Mouse (Mus musculus) heart, embryonic 16.5 days (tissue): Measurements from ENCODE around the gene Mtss1l. TPM values are rescaled to one million over a fixed set of nuclear protein-coding genes. Genes with fewer than 3 reads are reported as not detected.

Experiments
- ATAC-seq: fragments of 200-750 bp; cut with Nextera tagmentation; replicated peaks from 2 replicates; pipeline ENCODE4 v1.8.0; 2017; ENCODE audit warnings: moderate number of reproducible peaks; ENCODE audit not compliant: insufficient read depth, low FRiP score; ENCODE audit errors: extremely low read depth
- H3K27ac ChIP-seq: fragments of 300-500 bp; sonication (generic); 2 replicates; pipeline ENCODE4 v1.5.1; 2014; ENCODE audit warnings: mild to moderate bottlenecking, low read length, control low read depth, moderate library complexity
- H3K27me3 ChIP-seq: fragments of 300-500 bp; sonication (generic); 2 replicates; pipeline ENCODE4 v1.6.1; 2014; ENCODE audit warnings: low read length, mixed read lengths; ENCODE audit not compliant: control insufficient read depth, insufficient read depth
- H3K36me3 ChIP-seq: fragments of 300-500 bp; sonication (generic); 2 replicates; pipeline ENCODE4 v1.6.1; 2014; ENCODE audit not compliant: control insufficient read depth, insufficient read depth
- H3K4me1 ChIP-seq: fragments of 300-500 bp; sonication (generic); 2 replicates; pipeline ENCODE4 v1.6.1; 2014; ENCODE audit warnings: low read length, mixed read lengths; ENCODE audit not compliant: control insufficient read depth, insufficient read depth
- H3K4me2 ChIP-seq: fragments of 300-500 bp; sonication (generic); 2 replicates; pipeline ENCODE4 v1.6.1; 2014; ENCODE audit warnings: low read depth, mild to moderate bottlenecking, control low read depth, low read length
- H3K4me3 ChIP-seq: fragments of 300-500 bp; sonication (generic); 2 replicates; pipeline ENCODE4 v1.5.1; 2014; ENCODE audit warnings: mild to moderate bottlenecking, control low read depth, low read length
- H3K9ac ChIP-seq: fragments of 300-500 bp; sonication (generic); 2 replicates; pipeline ENCODE4 v1.6.1; 2014; ENCODE audit warnings: low read length, control low read depth
- H3K9me3 ChIP-seq: fragments of 300-500 bp; sonication (generic); replicated peaks from 2 replicates; pipeline ENCODE4 v1.6.1; 2016; ENCODE audit warnings: low read length; ENCODE audit not compliant: control insufficient read depth
- WGBS: fragments of 180-500 bp; shearing (Covaris S2); extraction: QIAGEN DNeasy Blood & Tissue Kit; methylation state at CpG from one replicate; pipeline ENCODE4 v1.1.7; 2014; 5-methylcytosine and 5-hydroxymethylcytosine counted together
- polyA plus RNA-seq: library from polyadenylated mRNA; unstranded; fragments of >200 nt; fragmentation: Nextera tagmentation; extraction: Ambion mirVana; gene quantifications from 2 replicates; pipeline ENCODE4 v1.2.1, GENCODE M21; 2015

Gene Mtss1l
- 4.5 and 6.6 TPM in 2 replicates for polyA plus RNA-seq

DNA sequence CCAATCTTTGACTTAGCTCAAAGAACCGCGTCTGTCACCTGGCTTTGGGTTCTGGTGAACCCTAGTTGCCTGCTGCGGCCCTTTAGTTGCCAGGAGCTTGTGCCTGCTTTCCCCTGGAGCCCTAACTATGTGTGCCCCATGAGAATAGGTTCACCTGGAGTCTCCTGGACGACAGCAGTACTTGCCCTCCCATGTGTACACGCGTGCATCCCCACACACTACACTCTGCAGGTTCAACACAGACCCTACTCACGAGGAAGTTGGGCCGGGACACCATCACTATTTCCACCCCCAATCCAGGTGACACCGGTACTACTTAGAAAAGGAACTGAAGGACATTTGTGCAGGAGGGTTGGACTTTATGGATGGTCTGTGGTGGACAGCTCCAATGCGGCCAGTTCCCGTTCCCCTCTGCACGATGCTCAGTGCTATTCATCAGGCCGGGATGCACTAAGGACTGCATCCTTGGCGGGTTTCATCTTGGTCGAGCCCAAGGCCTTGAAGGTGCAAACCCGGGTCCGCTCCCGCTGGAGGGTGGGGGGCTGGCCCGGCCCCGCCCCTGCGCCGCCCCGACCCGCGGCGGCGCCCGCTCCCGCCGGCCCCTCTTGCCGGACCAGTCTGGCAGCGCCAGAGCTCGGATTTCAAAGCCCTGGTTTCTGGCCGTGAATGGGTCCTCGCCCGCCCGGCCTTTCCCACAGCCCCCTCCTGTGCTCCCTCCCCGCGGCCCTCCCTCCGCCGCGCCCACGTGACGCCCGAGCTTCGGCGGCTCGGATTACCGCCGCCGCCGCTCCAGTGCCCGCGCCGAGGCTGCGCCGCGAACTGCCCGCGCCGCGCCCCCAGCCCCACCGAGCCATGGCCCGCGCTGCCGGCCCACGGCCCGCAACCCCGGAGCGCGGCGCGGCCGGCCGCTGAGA lies at the start of gene Mtss1l:
Gene Mtss1l (plus strand): TSS at position 792 of the 914 bp plus-strand sequence.
- peak; percentile 78 for ATAC-seq
- peak within 1 kb of the TSS; percentile 83 for H3K27ac ChIP-seq
- H3K4me3 ChIP-seq: peak within 1 kb of the TSS; percentile 82
- peak within 1 kb of the TSS; percentile 83 for H3K4me2 ChIP-seq
- no peaks in the 10 kb centered on the region for H3K36me3 ChIP-seq
- peak within 1 kb of the TSS; percentile 91 for H3K9ac ChIP-seq
- no peaks in the 10 kb centered on the region for H3K27me3 ChIP-seq
- H3K9me3 ChIP-seq: no peaks in the 10 kb centered on the region
- WGBS: 8% methylated on average over 67 of the region's 75 CpGs
- peaks cover 66% of the 10 kb centered on the region for H3K4me1 ChIP-seq

DNA sequence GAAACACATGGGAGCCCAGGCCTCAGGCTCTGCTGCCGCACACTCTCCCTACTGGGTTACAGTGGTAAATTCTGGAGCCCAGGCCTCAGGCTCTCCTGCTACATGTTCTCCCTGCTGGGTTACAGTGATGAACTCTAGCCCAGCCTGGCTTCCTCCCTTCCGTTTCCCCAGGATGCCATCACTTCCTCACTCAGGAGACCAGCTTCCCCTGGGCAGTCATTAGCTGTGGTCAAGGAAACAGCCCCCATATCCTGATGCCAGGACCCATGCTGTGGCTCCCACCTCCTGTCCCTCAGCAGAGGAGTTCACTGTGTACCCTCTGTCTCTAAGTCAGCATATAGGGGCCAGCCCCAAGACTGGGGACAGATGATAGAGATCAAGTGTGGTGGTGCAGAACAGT lies 49.1 kb upstream of the Mtss1l start:
- no peak overlapping the region for H3K4me3 ChIP-seq
- H3K27me3 ChIP-seq: no peaks in the 10 kb centered on the region
- H3K9ac ChIP-seq: no peak overlapping the region
- no peak overlapping the region for H3K4me2 ChIP-seq
- no peaks in the 10 kb centered on the region for H3K36me3 ChIP-seq
- peaks cover 30% of the 10 kb centered on the region for H3K4me1 ChIP-seq
- no peaks in the 10 kb centered on the region for H3K9me3 ChIP-seq
- ATAC-seq: 0 out of 2 replicates have a peak, but pooled peaks have one; percentile 12
- peak overlapping the region; percentile 61 for H3K27ac ChIP-seq
- 68% methylated on average over 2 of the region's 2 CpGs for WGBS

DNA sequence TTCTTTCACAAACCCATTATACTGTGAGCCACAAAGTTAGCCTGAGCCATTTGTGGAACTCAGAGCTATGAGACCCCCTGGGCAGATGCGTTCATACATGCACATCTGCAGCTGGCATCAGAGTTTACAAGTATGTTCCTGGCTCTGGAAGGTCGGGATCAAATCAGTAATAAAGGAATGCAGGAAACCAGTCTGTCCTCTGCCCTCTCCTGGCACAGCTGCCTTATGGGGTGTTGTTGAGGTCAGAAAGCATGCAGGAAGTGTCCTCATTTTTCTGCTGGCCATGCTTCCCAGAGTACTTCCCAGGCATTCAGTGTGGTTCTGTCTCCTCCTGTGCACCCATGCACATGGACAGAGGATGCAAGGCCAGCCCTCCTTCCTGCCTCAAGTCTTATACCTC lies 48.1 kb upstream of the Mtss1l start:
- no peaks in the 10 kb centered on the region for H3K36me3 ChIP-seq
- H3K27ac ChIP-seq: peak overlapping the region; percentile 22; the same call in 1 of the 2 replicates
- no peak for ATAC-seq
- peaks cover 32% of the 10 kb centered on the region for H3K4me1 ChIP-seq
- no peaks in the 10 kb centered on the region for H3K27me3 ChIP-seq
- H3K9me3 ChIP-seq: no peaks in the 10 kb centered on the region
- no peak overlapping the region for H3K4me3 ChIP-seq
- WGBS: 65% methylated on average over 2 of the region's 2 CpGs
- H3K9ac ChIP-seq: no peak overlapping the region
- H3K4me2 ChIP-seq: no peak overlapping the region

DNA sequence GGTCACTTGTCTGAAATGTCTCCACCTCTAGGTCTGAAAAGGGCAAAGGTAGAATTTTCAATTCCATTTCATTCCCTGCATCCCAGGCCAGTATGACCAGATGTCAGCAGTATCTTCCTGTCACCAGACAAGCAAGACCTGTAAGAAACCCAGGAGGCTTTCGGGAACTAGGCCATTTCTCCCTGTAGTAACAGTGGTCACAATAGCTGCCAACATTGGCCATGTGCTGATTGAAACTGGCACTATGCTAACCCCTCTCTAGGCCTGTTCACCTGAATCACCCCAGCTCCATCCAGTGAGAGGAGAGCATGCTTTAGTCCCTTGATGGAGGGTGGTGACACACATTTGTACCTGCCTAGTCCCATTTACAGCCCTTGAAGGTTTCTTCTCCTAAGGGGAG lies 46.7 kb upstream of the Mtss1l start:
- no peak overlapping the region for H3K27ac ChIP-seq
- H3K4me3 ChIP-seq: no peak overlapping the region
- ATAC-seq: no peak
- H3K9ac ChIP-seq: no peak overlapping the region
- no peaks in the 10 kb centered on the region for H3K9me3 ChIP-seq
- peaks cover 37% of the 10 kb centered on the region for H3K4me1 ChIP-seq
- no peaks in the 10 kb centered on the region for H3K27me3 ChIP-seq
- 86% methylated on average over 1 of the region's 1 CpGs for WGBS
- H3K36me3 ChIP-seq: no peaks in the 10 kb centered on the region
- H3K4me2 ChIP-seq: no peak overlapping the region

DNA sequence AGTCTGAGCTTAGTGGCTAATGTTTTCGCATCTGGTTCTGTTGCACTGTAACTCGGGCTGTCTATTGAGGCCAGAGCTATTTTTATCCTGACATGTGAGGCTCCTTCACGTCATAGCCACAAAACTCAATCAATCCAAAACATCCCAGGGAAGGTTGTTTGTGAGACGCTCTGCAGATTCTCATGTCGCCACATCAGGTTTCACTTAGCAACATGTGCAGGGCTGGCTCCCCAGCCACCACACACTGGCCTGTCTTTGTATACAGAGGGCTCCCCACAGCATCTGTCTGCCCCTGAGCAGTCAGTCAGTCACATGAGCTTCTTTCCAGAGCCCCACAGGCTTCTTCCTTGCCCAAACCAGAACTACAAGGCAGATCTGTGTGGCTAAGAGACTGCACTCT lies 44.6 kb upstream of the Mtss1l start:
- H3K36me3 ChIP-seq: no peaks in the 10 kb centered on the region
- WGBS: 32% methylated on average over 5 of the region's 5 CpGs

DNA sequence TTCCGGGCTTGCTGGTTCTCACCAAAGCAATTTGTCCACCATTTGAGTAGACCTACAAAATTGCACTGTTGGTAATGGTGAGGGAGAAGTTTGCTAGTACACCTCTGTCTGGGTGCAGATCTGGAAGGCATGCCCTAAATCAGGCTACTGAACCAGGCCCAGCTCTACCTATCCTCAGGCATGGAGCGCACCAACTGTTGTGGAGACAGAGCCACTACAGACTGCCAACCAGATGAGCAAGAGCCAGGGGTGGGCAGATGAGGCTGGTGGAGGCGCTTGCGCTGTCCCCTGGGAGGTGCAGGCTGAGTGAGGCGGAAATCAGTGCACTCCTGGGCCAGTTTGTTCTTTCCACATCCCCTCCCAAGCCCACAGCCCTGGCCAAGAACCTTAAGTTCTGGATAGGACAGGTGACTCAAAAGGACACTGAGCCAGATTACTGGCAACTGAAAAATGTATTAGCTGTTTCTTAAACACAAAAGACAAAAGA lies 44.1 kb upstream of the Mtss1l start:
- Histone ChIP-seq H3K27ac (peak overlapping the region; percentile 85), H3K36me3 (no peaks in the 10 kb centered on the region), H3K9me3 (no peaks in the 10 kb centered on the region), H3K4me1 (peaks cover 17% of the 10 kb centered on the region), H3K27me3 (no peaks in the 10 kb centered on the region), H3K9ac (no peak overlapping the region), H3K4me2 (no peak overlapping the region), H3K4me3 (no peak overlapping the region)
- 84% methylated on average over 5 of the region's 5 CpGs for whole genome bisulfite sequencing
- no peak for ATAC-seq

More for the DNA sequence above, 44.6 kb upstream of the Mtss1l start:
- Histone ChIP-seq H3K4me3 (no peak overlapping the region), H3K9me3 (no peaks in the 10 kb centered on the region), H3K27me3 (no peaks in the 10 kb centered on the region), H3K4me1 (peaks cover 19% of the 10 kb centered on the region), H3K9ac (peak overlapping the region; percentile 28; the same call in 1 of the 2 replicates), H3K4me2 (no peak overlapping the region), H3K27ac (peak overlapping the region; percentile 85)
- peak; percentile 56 for ATAC-seq

DNA sequence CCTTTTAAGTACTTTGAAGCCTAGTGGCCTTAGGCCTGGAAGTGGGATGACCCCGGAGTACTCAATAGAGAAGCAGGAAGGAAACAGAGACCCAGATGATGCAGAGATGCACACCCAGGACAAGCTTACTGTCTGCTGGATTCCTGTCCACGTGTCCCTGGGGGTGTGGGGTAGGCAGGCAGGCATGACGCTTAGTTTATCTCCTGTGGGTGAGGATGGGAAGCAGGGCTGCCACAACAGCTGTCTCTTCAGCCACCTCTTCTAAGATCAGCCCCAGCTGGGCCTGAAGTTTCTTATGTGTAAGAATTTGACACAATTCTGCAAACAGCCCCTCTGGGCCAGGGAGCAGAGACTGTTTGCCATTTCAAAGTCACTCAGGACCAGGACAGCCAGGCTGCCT lies 42.3 kb upstream of the Mtss1l start:
- no peak for ATAC-seq
- peaks cover 17% of the 10 kb centered on the region for H3K4me1 ChIP-seq
- H3K27me3 ChIP-seq: no peaks in the 10 kb centered on the region
- H3K27ac ChIP-seq: no peak overlapping the region
- no peak overlapping the region for H3K4me3 ChIP-seq
- H3K9ac ChIP-seq: no peak overlapping the region
- peaks cover 6% of the 10 kb centered on the region; the same call in 1 of the 2 replicates for H3K36me3 ChIP-seq
- WGBS: 60% methylated on average over 3 of the region's 3 CpGs
- no peaks in the 10 kb centered on the region for H3K9me3 ChIP-seq
- no peak overlapping the region for H3K4me2 ChIP-seq

DNA sequence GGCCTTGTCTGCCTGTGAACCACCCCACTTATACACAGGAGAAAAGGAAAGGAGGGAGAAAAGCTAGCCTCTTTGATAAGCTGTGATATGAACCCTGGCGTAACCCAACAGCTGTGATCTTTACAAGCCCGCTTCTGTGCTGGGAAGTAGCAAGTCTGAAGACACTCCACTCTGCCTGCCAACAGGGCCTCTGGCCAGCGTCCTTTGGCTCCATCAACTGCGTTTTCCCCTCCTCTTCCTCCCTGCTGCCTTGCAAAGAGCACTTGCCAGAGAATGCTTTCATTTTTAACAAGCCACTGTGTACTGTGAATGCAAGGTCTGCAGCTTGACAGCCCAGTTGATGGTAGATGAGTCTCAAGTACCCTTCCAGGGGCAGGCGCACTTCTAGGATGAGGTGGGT lies 33.5 kb upstream of the Mtss1l start:
- ATAC-seq: peak; percentile 71
- Histone ChIP-seq H3K36me3 (peaks cover 6% of the 10 kb centered on the region; the same call in 1 of the 2 replicates), H3K27me3 (no peaks in the 10 kb centered on the region), H3K4me2 (no peak overlapping the region), H3K27ac (peak overlapping the region; percentile 64), H3K9ac (no peak overlapping the region), H3K4me3 (no peak overlapping the region), H3K9me3 (no peaks in the 10 kb centered on the region), H3K4me1 (peaks cover 18% of the 10 kb centered on the region)
- WGBS: 45% methylated on average over 5 of the region's 5 CpGs

DNA sequence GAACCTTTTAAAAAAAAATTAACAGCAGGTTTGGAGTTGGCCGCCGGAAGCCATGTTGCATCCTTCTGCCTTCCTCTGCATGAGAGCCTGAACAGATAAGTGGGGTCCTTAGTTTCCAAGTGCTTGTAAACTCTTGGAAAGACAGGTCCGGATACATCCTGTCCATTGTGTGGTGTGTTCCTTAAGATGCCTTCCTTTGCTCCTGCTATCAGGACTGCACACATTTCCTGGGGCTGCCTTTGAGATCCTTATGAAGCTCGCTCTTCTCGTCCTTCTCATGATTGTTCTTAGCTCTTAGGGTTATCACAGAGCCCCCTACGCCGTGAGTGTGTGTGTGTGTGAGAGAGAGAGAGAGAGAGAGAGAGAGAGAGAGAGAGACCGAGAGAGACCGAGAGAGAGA lies 31.3 kb upstream of the Mtss1l start:
- Histone ChIP-seq H3K9me3 (no peaks in the 10 kb centered on the region), H3K4me3 (no peak overlapping the region), H3K27ac (peak overlapping the region; percentile 68), H3K4me1 (peaks cover 18% of the 10 kb centered on the region), H3K9ac (no peak overlapping the region), H3K4me2 (no peak overlapping the region), H3K36me3 (no peaks in the 10 kb centered on the region), H3K27me3 (no peaks in the 10 kb centered on the region)
- WGBS: 63% methylated on average over 9 of the region's 9 CpGs
- peak; percentile 73 for ATAC-seq
